Mouse (Mus musculus) kidney, adult 2 months (tissue): ENCODE measurements around the gene Abcb8.
A peak's percentile ranks its signal among the peaks of the same experiment; 100 is the strongest.

Source experiments
- CTCF ChIP-seq: fragments of 200-500 bp; conservative IDR thresholded peaks from 2 replicates; pipeline ENCODE4 v1.5.1; 2011; ENCODE audit warnings: low read depth, mild to moderate bottlenecking, control low read depth, low read length, moderate library complexity, mixed read lengths; ENCODE audit not compliant: insufficient read depth, insufficient read length
- POLR2A ChIP-seq: fragments of 200-500 bp; IDR thresholded peaks from one replicate; pipeline ENCODE4 v1.6.1; 2011; ENCODE audit warnings: low read depth, low read length, control low read depth

GRCm38 (mm10) chr5:24357461-24357860, 36.0 kb upstream of the Abcb8 start:
- TF ChIP-seq CTCF (peak; percentile 57; the same call in 1 of the 2 replicates), POLR2A (no peak)
